Mouse (Mus musculus) adrenal gland, adult (tissue): ENCODE data around the gene B3galt5.

Experiments
- DNase-seq, 2 experiments: peaks; one replicate each; pipeline ENCODE4 v3.0.0; 2022 to 2023; ENCODE audit warnings: low spot score in 1 of 2; ENCODE audit not compliant: inconsistent age in 2 of 2

B3galt5 gene

GRCm38 (mm10) chr16:96341269-96341668, 105.7 kb downstream of the B3galt5 start:
- peak in 1 of 2 experiments; percentile 70 for DNase-seq

DNA sequence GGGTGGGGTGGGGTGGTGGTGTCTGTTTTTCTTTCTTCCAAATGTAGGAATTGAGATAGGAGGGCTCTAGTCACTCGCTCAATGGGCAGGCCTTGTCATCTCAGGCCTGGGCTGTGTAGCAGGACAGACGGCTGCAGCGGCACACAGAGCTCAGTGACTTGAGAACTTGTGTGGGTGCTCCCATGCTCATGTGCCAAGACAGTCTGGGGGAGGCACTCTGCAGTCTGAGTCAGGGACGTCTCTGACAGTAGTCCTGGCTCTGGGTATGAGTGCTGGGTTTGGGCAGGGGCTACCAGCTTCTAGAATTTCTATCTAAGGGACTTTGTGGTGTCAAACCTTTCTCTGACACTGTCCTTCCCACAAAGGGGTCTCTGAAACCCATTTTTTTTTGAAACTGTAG, 106.3 kb downstream of the B3galt5 start:
- DNase-seq: no peak

- peak; percentile 63 to 89 for DNase-seq
These were observed 109.5 kb downstream of the B3galt5 start for GRCm38 (mm10) chr16:96345117-96345516.

DNA sequence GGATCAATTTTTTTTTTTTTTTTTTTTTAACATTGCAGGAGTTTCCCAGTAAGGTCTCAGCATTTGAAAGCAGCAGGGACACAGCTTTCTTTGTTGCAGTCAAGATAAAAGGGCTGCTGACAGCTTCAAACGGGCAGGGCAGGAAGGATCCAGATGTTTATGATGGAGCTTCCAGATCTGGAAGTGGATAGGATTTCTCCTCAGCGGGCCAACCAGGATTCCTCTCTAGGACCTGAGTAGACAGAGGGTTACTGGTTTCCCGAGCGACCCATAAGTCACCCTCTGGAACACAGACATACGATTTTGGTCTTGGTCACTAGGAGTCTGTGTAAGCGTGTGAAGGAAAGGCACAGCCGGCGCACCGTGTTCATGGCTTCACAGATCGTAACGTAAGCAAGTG, 112.5 kb downstream of the B3galt5 start:
- DNase-seq: peak in 1 of 2 experiments; percentile 13

GRCm38 (mm10) chr16:96348766-96349165, 113.2 kb downstream of the B3galt5 start:
- no peak for DNase-seq

DNA sequence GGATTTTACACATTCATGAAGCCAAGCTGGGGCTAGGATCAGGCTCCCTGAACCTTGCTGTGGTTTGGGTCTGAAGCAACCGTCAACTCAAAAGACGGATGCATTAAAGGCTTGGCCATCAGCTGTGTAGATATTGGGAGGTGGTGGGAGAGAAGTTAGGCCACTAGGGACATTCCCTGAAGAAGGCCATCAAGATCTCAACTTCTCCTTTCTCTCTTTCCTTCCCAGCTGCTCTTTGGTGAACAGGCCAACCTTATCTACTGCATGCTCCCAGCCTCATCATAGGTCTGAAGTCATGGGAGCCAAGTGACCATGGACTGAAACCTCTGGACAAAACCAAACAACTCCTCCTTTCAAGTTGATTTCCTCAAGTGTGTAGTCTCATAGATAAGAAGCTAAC, 115.9 kb downstream of the B3galt5 start:
- DNase-seq: no peak

DNA sequence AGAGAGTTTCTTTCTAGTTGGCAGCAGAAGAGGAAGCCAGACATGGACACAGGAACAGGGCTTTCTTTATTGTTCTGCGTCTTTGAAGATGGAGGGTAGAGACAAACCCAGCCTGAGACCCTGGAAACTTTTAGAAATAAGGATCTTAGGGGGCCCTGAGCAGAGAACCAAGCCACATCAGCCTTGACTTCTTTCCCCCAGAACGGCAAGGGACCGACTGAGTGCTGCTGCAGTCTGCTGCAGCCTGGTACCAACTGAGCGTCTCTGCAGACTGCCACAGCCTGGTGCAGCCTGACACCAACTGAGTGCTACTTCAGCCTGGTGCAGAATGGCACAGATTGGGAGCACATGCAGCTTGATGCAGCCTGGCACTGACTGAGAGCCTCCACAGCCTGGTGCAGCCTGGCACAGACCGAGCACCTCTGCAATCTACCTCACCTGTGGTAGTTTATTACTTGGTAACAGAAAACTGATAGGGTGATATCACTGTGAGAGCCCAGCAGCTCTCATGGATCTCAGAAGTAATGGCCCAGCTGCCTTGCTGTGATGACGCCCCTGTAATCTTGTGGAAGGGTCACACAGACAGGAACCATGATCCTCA, 117.8 kb downstream of the B3galt5 start:
- DNase-seq: no peak

GRCm38 (mm10) chr16:96353996-96354395, 118.4 kb downstream of the B3galt5 start:
- peak; percentile 52 to 75 for DNase-seq

DNA sequence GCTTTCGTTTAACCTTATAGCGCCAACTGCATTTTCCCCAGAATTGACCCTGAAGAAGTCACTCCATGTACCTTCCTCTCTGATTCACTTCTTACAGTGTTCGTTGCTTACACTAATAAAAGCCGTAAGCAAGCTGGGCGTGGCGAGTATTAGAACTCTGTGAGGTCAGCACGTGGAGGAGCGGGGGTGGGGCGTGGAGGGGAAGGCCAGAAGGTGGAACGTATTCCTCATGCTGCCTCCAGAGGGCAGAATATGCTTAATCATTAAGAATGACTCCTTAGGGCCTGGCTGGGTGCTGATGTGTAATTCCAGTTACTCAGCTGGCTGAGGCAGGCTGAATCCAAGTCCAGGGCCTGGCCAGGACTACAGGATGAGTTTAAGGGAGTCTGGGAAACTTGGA, 122.3 kb downstream of the B3galt5 start:
- peak; percentile 89 to 94 for DNase-seq

- DNase-seq: no peak
These were observed 125.9 kb downstream of the B3galt5 start for GRCm38 (mm10) chr16:96361305-96362124.

GRCm38 (mm10) chr16:96362873-96363272, 127.3 kb downstream of the B3galt5 start:
- DNase-seq: no peak

DNA sequence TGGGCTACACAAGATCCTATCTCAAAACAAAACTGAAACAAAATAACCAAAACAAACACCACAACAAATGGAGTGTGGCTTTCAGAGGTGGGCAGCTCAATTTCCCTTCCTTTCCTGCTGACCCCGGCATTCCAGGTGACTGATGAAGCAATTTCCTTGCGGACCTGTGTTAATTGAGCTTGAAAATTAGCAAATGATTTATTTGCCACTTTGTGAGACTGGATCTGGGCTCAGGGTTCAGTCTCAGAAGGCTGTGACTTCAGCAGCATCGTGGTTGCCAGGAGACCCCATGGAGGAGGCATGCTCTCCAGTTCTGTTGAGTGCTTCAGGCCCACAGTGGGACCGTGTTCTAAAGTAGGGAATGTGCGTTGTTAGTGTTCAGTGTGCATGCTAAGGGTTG, 127.7 kb downstream of the B3galt5 start:
- DNase-seq: no peak

DNA sequence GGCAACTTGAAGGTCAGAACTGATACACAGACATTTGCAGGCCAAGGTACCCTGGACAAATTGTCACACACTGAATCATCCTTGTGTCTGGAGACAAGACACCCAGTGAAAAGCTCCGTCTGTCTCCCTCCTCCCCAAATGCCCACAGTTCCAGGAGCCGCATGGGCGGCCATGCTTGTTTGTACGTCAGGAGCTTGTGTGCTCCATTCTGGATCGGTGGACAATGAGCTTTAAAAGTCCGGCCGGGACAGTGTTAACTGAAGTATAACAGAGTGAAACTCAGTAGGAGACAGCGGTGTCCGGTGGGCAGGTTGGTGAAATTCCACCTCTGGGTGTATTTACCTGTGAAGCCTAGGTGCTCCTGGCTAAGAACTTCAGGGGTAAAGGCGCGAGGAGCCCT, 129.3 kb downstream of the B3galt5 start:
- DNase-seq: no peak
